Comparison of ENCODE assay signal across 21 mouse cellular contexts in the genomic region with DNA sequence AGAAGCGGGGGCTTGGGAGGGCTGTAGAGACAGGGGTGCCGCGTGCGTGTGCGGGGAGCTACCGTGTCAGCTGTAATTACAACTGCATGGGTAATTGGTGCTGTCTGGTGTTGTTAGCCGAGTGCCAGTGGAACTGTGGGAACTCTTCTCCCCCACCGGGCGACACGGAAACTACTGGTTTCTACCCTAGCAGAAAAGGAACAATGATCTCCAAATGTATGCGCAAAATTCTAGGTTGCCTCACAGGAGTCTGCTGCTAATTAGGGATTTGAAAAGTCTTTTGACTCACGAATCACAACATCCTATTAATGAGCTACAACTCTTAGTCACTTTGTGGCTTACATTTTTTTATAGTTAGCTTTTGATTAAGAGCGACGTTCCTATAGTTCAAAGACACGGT. TPM values are rescaled to one million over a fixed set of nuclear protein-coding genes. Genes with fewer than 3 reads are reported as not detected.
A peak's percentile ranks its signal among the peaks of the same experiment; 100 is the strongest.
DNase-seq lines count a peak whose midpoint lies in the region; ATAC-seq and TF ChIP-seq lines count a peak whose summit lies in the region.
"Had no signal": no experiment of that assay in that cellular context is flagged by ENCODE, and none has a peak within 500 bp of the region (broad histone marks: within the 10 kb centered on the region; RNA-seq: fewer than 3 reads in every experiment).

No protein-coding gene starts in this region.

- H3K4me3 ChIP-seq in forebrain, postnatal 0 days (ENCODE audit: low read depth, low read length), result no peak overlapping the region
- H3K4me3 ChIP-seq in forebrain, embryonic 11.5 days (ENCODE audit: low read depth, low read length), result no peak overlapping the region
- no peak overlapping the region for H3K4me3 ChIP-seq in heart, embryonic 11.5 days (ENCODE audit: low read depth, low read length)
- H3K4me3 ChIP-seq: embryonic facial prominence, embryonic 15.5 days; erythroblast, embryonic 14.5 days; gastrocnemius, adult 2 months; hindbrain, embryonic 12.5 days had no signal

- WGBS in forebrain, postnatal 0 days, result 21% methylated on average over 15 of the region's 15 CpGs
- WGBS in forebrain, embryonic 11.5 days, result 57% methylated on average over 15 of the region's 15 CpGs
- WGBS in heart, embryonic 11.5 days (ENCODE audit: insufficient replicate concordance), result 94% methylated on average over 15 of the region's 15 CpGs

- 0 out of 2 replicates have a peak, but pooled peaks cover 3% of the 10 kb centered on the region for H3K9me3 ChIP-seq in forebrain, postnatal 0 days (ENCODE audit: low read length)
- peaks cover 3% of the 10 kb centered on the region; the same call in 1 of the 2 replicates for H3K9me3 ChIP-seq in forebrain, embryonic 11.5 days (ENCODE audit: control insufficient read depth, low read length)
- H3K9me3 ChIP-seq in heart, embryonic 11.5 days (replicated peaks; ENCODE audit: control insufficient read depth, low read length), result peaks cover 9% of the 10 kb centered on the region; the same call in 1 of the 2 replicates

- peak; percentile 36 for DNase-seq in forebrain, postnatal 0 days
- DNase-seq in forebrain, embryonic 11.5 days (ENCODE audit: low spot score), result no peak
- peak; percentile 22 to 34 for DNase-seq in right cerebral cortex, adult 2 months (ENCODE audit: low spot score in 2 of 2)
- no peak for DNase-seq in right cerebral cortex, postnatal 4 days
- DNase-seq in brain, embryonic 14.5 days (ENCODE audit: low read depth), result peak; percentile 64
- DNase-seq in heart, adult 8-10 months (ENCODE audit: low spot score), result no peak
- DNase-seq: adrenal gland, postnatal 10 days; cerebellum, adult 18-20 months; cerebellum, postnatal 14 days; embryo, embryonic 11 days; gastrocnemius, adult 2 months; gastrocnemius, postnatal 25 days; heart, postnatal 10 days; heart, postnatal 4 days had no signal

- H3K27me3 ChIP-seq in forebrain, postnatal 0 days (ENCODE audit: insufficient read depth, low read length), result no peaks in the 10 kb centered on the region
- H3K27me3 ChIP-seq in forebrain, embryonic 11.5 days (ENCODE audit: control insufficient read depth, insufficient read depth, low read length), result no peaks in the 10 kb centered on the region
- no peaks in the 10 kb centered on the region for H3K27me3 ChIP-seq in heart, embryonic 11.5 days (ENCODE audit: control insufficient read depth, insufficient read depth, low read length)
- H3K27me3 ChIP-seq: embryonic facial prominence, embryonic 15.5 days; hindbrain, embryonic 12.5 days had no signal

- peaks cover 85% of the 10 kb centered on the region for H3K36me3 ChIP-seq in forebrain, postnatal 0 days (ENCODE audit: insufficient read depth)
- peaks cover 42% of the 10 kb centered on the region for H3K36me3 ChIP-seq in forebrain, embryonic 11.5 days (ENCODE audit: control insufficient read depth, insufficient read depth, low read length)
- H3K36me3 ChIP-seq in heart, embryonic 11.5 days (ENCODE audit: control insufficient read depth, insufficient read depth, low read length), result peaks cover 76% of the 10 kb centered on the region

- no peak overlapping the region for H3K9ac ChIP-seq in forebrain, postnatal 0 days
- no peak overlapping the region for H3K9ac ChIP-seq in forebrain, embryonic 11.5 days (ENCODE audit: low read length)
- H3K9ac ChIP-seq in heart, embryonic 11.5 days (ENCODE audit: low read depth, low read length), result no peak overlapping the region
- H3K9ac ChIP-seq: embryonic facial prominence, embryonic 15.5 days; hindbrain, embryonic 12.5 days had no signal

- no peak for TF ChIP-seq CTCF in forebrain, postnatal 0 days (IDR thresholded peaks at IDR 0.05; ENCODE audit: low read depth)
- TF ChIP-seq CTCF in brain, embryonic 14.5 days (IDR thresholded peaks at IDR 0.05; ENCODE audit: borderline replicate concordance, extremely low read depth, insufficient read depth, insufficient read length), result no peak

- H3K4me1 ChIP-seq in forebrain, postnatal 0 days (ENCODE audit: insufficient read depth), result no peaks in the 10 kb centered on the region
- H3K4me1 ChIP-seq in forebrain, embryonic 11.5 days (replicated peaks; ENCODE audit: control insufficient read depth, insufficient read depth, low read length), result no peaks in the 10 kb centered on the region
- no peaks in the 10 kb centered on the region for H3K4me1 ChIP-seq in heart, embryonic 11.5 days (ENCODE audit: control insufficient read depth, insufficient read depth, low read length)
- H3K4me1 ChIP-seq: embryonic facial prominence, embryonic 15.5 days; hindbrain, embryonic 12.5 days had no signal

- H3K27ac ChIP-seq in forebrain, postnatal 0 days (ENCODE audit: low read depth, low read length), result no peak overlapping the region; the same call in 1 of the 2 replicates
- no peak overlapping the region for H3K27ac ChIP-seq in forebrain, embryonic 11.5 days (ENCODE audit: low read depth, low read length)
- no peak overlapping the region for H3K27ac ChIP-seq in heart, embryonic 11.5 days (ENCODE audit: low read depth, low read length)
- H3K27ac ChIP-seq: embryonic facial prominence, embryonic 15.5 days; gastrocnemius, adult 2 months; hindbrain, embryonic 12.5 days had no signal

- H3K4me2 ChIP-seq in forebrain, postnatal 0 days (ENCODE audit: low read depth), result no peak overlapping the region
- H3K4me2 ChIP-seq in forebrain, embryonic 11.5 days (ENCODE audit: low read depth, low read length, severe bottlenecking), result no peak overlapping the region
- no peak overlapping the region for H3K4me2 ChIP-seq in heart, embryonic 11.5 days
- H3K4me2 ChIP-seq: embryonic facial prominence, embryonic 15.5 days; hindbrain, embryonic 12.5 days had no signal

- ATAC-seq in forebrain, postnatal 0 days, result peak; percentile 83
- ATAC-seq in forebrain, embryonic 11.5 days (replicated peaks; ENCODE audit: low FRiP score), result no peak
- no peak for ATAC-seq in heart, embryonic 11.5 days (replicated peaks; ENCODE audit: insufficient number of reproducible peaks, low FRiP score, low TSS enrichment)
- ATAC-seq: hindbrain, embryonic 16.5 days; inflammation-experienced regulatory T-cells, adult 6 months; intestine, postnatal 0 days had no signal

- TF ChIP-seq POLR2A in brain, embryonic 14.5 days (IDR thresholded peaks at IDR 0.05; ENCODE audit: borderline replicate concordance, extremely low read depth, insufficient read depth, insufficient read length, poor library complexity, severe bottlenecking), result no peak

RNA-seq across cellular contexts. Expression of a gene that starts 21.1 kb away (rescaled TPM):
- total RNA-seq in forebrain, postnatal 0 days (2014; rRNA removed), result 51.9 and 74.4 TPM in 2 replicates
- 19.4 and 22.4 TPM in 2 replicates for polyA plus RNA-seq in forebrain, postnatal 0 days (2015; fragmentation: Nextera tagmentation; extraction: Ambion mirVana)
- polyA plus RNA-seq in forebrain, embryonic 11.5 days (2014; fragmentation: Nextera tagmentation; extraction: Ambion mirVana), result 54.8 and 62.4 TPM in 2 replicates
- polyA plus RNA-seq in brain, embryonic 14.5 days (2012; rRNA removed), result 43.0 and 68.7 TPM in 2 replicates
- 10 to 100 TPM; 35.7 to 41.6 (median 39.3) TPM for total RNA-seq in heart, adult 8-10 months (2022)
- 29.7 and 33.5 TPM in 2 replicates for polyA plus RNA-seq in heart, embryonic 11.5 days (2014; fragmentation: Nextera tagmentation; extraction: Ambion mirVana)

RNA-seq across cellular contexts. Expression of a gene that starts 26.9 kb away (rescaled TPM):
- total RNA-seq in forebrain, postnatal 0 days (2014; rRNA removed), result 1,794 and 2,056 TPM in 2 replicates
- polyA plus RNA-seq in forebrain, postnatal 0 days (2015; fragmentation: Nextera tagmentation; extraction: Ambion mirVana), result 842 and 978 TPM in 2 replicates
- 1,156 and 1,197 TPM in 2 replicates for polyA plus RNA-seq in forebrain, embryonic 11.5 days (2014; fragmentation: Nextera tagmentation; extraction: Ambion mirVana)
- 2,254 and 2,521 TPM in 2 replicates for polyA plus RNA-seq in brain, embryonic 14.5 days (2012; rRNA removed)
- 100 to 1,000 TPM; 591 to 710 (median 629) TPM for total RNA-seq in heart, adult 8-10 months (2022)
- polyA plus RNA-seq in heart, embryonic 11.5 days (2014; fragmentation: Nextera tagmentation; extraction: Ambion mirVana), result 1,182 and 1,275 TPM in 2 replicates

RNA-seq across cellular contexts. Expression of a gene that starts 45.5 kb away (rescaled TPM):
- 87.7 and 92.5 TPM in 2 replicates for total RNA-seq in forebrain, postnatal 0 days (2014; rRNA removed)
- 22.0 and 24.7 TPM in 2 replicates for polyA plus RNA-seq in forebrain, postnatal 0 days (2015; fragmentation: Nextera tagmentation; extraction: Ambion mirVana)
- polyA plus RNA-seq in forebrain, embryonic 11.5 days (2014; fragmentation: Nextera tagmentation; extraction: Ambion mirVana), result 18.1 and 20.3 TPM in 2 replicates
- 96.7 and 102 TPM in 2 replicates for polyA plus RNA-seq in brain, embryonic 14.5 days (2012; rRNA removed)
- 10 to 100 TPM; 42.0 to 48.0 (median 44.0) TPM for total RNA-seq in heart, adult 8-10 months (2022)
- 19.2 and 20.1 TPM in 2 replicates for polyA plus RNA-seq in heart, embryonic 11.5 days (2014; fragmentation: Nextera tagmentation; extraction: Ambion mirVana)

Comparison
In these comparisons a context has a peak if more than half of its experiments do, and no peak if none do; other contexts are left out.
1. DNase-seq: peak in forebrain, postnatal 0 days (single experiment), right cerebral cortex, adult 2 months (2 of 2) and brain, embryonic 14.5 days (single experiment); none in forebrain, embryonic 11.5 days (single experiment), right cerebral cortex, postnatal 4 days (single experiment) and heart, adult 8-10 months (single experiment).